Mouse (Mus musculus) left cerebral cortex, adult 9 months (tissue): ENCODE results near the gene Ano1.

Experiments
- DNase-seq, 2 experiments: peaks; one replicate each; pipeline ENCODE4 v3.0.0; 2022; ENCODE audit warnings: low spot score in 2 of 2

Gene Ano1

GRCm38 (mm10) chr7:144764537-144765282 lies 12.9 kb upstream of the Ano1 start:
- no peak for DNase-seq

- DNase-seq = no peak
Observed at GRCm38 (mm10) chr7:144764013-144764412, 12.2 kb upstream of the Ano1 start.

- DNase-seq = no peak
Observed at GRCm38 (mm10) chr7:144762496-144763235, 10.9 kb upstream of the Ano1 start.

GRCm38 (mm10) chr7:144760228-144760627 lies 8.5 kb upstream of the Ano1 start:
- no peak for DNase-seq

- no peak for DNase-seq
Observed at GRCm38 (mm10) chr7:144759455-144759854, 7.7 kb upstream of the Ano1 start.

- no peak for DNase-seq
Observed at GRCm38 (mm10) chr7:144755511-144756378, 4.0 kb upstream of the Ano1 start.

- DNase-seq = no peak
Observed at GRCm38 (mm10) chr7:144754722-144755121, 2.9 kb upstream of the Ano1 start.

- DNase-seq = no peak
Observed at GRCm38 (mm10) chr7:144753657-144754031, 1.9 kb upstream of the Ano1 start.

- DNase-seq = no peak
Observed at GRCm38 (mm10) chr7:144752919-144753656, 1.3 kb upstream of the Ano1 start.

GRCm38 (mm10) chr7:144747756-144748155 lies 4.0 kb downstream of the Ano1 start:
- DNase-seq = no peak

- no peak for DNase-seq
Observed at GRCm38 (mm10) chr7:144746466-144746865, 5.3 kb downstream of the Ano1 start.

GRCm38 (mm10) chr7:144743874-144744273 lies 7.9 kb downstream of the Ano1 start:
- no peak for DNase-seq

- no peak for DNase-seq
Observed at GRCm38 (mm10) chr7:144740643-144741042, 11.1 kb downstream of the Ano1 start.

- no peak for DNase-seq
Observed at GRCm38 (mm10) chr7:144739810-144740209, 12.0 kb downstream of the Ano1 start.

GRCm38 (mm10) chr7:144738357-144738798 lies 13.4 kb downstream of the Ano1 start:
- DNase-seq = no peak

GRCm38 (mm10) chr7:144731897-144732291 lies 19.9 kb downstream of the Ano1 start:
- no peak for DNase-seq

- no peak for DNase-seq
Observed at GRCm38 (mm10) chr7:144731182-144731896, 20.4 kb downstream of the Ano1 start.

- no peak for DNase-seq
Observed at GRCm38 (mm10) chr7:144724283-144724682, 27.5 kb downstream of the Ano1 start.

- no peak for DNase-seq
Observed at GRCm38 (mm10) chr7:144719956-144720355, 31.8 kb downstream of the Ano1 start.

- DNase-seq = no peak
Observed at GRCm38 (mm10) chr7:144717736-144718135, 34.0 kb downstream of the Ano1 start.

GRCm38 (mm10) chr7:144697870-144698269 lies 53.9 kb downstream of the Ano1 start:
- DNase-seq = no peak
